Mouse (Mus musculus): ENCODE measurements around the gene Smim6. TPM values are rescaled to one million over a fixed set of nuclear protein-coding genes. Genes with fewer than 3 reads are reported as not detected.

Gene Smim6
- polyA plus RNA-seq, 1 experiment, result not detected

GRCm38 (mm10) chr11:115898446-115898845 lies 13.4 kb upstream of the Smim6 start:
- TF ChIP-seq CTCF (IDR thresholded peaks at IDR 0.05; ENCODE audit: low read depth, low read length), result no peak
- TF ChIP-seq POLR2A (IDR thresholded peaks at IDR 0.05; ENCODE audit: insufficient read depth, low read length), result no peak
- no peak for TF ChIP-seq EP300 (IDR thresholded peaks at IDR 0.05; ENCODE audit: insufficient read depth, low read depth, low read length)
- no peaks in the 10 kb centered on the region for H3K27me3 ChIP-seq (ENCODE audit: control insufficient read depth, insufficient read depth, low read length, poor library complexity, severe bottlenecking)
- H3K4me1 ChIP-seq (ENCODE audit: control insufficient read depth, insufficient read depth, low read length), result no peaks in the 10 kb centered on the region
- no peak overlapping the region for H3K9ac ChIP-seq (ENCODE audit: low read depth, poor library complexity, severe bottlenecking)
- no peaks in the 10 kb centered on the region for H3K9me3 ChIP-seq (replicated peaks; ENCODE audit: control insufficient read depth, insufficient read depth, low read length, poor library complexity, severe bottlenecking)
- 0 out of 2 replicates have a peak, but pooled peaks cover 2% of the 10 kb centered on the region for H3K36me3 ChIP-seq (ENCODE audit: control insufficient read depth, insufficient read depth, low read length, poor library complexity, severe bottlenecking)
- no peak overlapping the region for H3K4me3 ChIP-seq (ENCODE audit: low read depth, low read length)
- H3K27ac ChIP-seq (ENCODE audit: insufficient read depth, low read length), result no peak overlapping the region

- no peaks in the 10 kb centered on the region for H3K27me3 ChIP-seq (ENCODE audit: control insufficient read depth, insufficient read depth, low read length, poor library complexity, severe bottlenecking)
- no peaks in the 10 kb centered on the region for H3K4me1 ChIP-seq (ENCODE audit: control insufficient read depth, insufficient read depth, low read length)
- H3K36me3 ChIP-seq (ENCODE audit: control insufficient read depth, insufficient read depth, low read length, poor library complexity, severe bottlenecking), result 0 out of 2 replicates have a peak, but pooled peaks cover 1% of the 10 kb centered on the region
- no peak overlapping the region for H3K9ac ChIP-seq (ENCODE audit: low read depth, poor library complexity, severe bottlenecking)
- TF ChIP-seq POLR2A (IDR thresholded peaks at IDR 0.05; ENCODE audit: insufficient read depth, low read length), result no peak
- TF ChIP-seq CTCF (IDR thresholded peaks at IDR 0.05; ENCODE audit: low read depth, low read length), result peak; percentile 83
- TF ChIP-seq EP300 (IDR thresholded peaks at IDR 0.05; ENCODE audit: insufficient read depth, low read depth, low read length), result no peak
- no peak overlapping the region for H3K27ac ChIP-seq (ENCODE audit: insufficient read depth, low read length)
- H3K9me3 ChIP-seq (replicated peaks; ENCODE audit: control insufficient read depth, insufficient read depth, low read length, poor library complexity, severe bottlenecking), result no peaks in the 10 kb centered on the region
- H3K4me3 ChIP-seq (ENCODE audit: low read depth, low read length), result no peak overlapping the region
Measured at GRCm38 (mm10) chr11:115898886-115899285, 12.9 kb upstream of the Smim6 start.

- Histone ChIP-seq H3K9ac (ENCODE audit: low read depth, poor library complexity, severe bottlenecking) (no peak within 1 kb of the TSS), H3K27ac (ENCODE audit: insufficient read depth, low read length) (no peak within 1 kb of the TSS), H3K4me1 (ENCODE audit: control insufficient read depth, insufficient read depth, low read length) (no peaks in the 10 kb centered on the region)
Measured at GRCm38 (mm10) chr11:115899486-115900266, 12.1 kb upstream of the Smim6 start, which contains the start of gene Smim5. Gene Smim5 (plus strand): TSS chr11:115899966.

DNA sequence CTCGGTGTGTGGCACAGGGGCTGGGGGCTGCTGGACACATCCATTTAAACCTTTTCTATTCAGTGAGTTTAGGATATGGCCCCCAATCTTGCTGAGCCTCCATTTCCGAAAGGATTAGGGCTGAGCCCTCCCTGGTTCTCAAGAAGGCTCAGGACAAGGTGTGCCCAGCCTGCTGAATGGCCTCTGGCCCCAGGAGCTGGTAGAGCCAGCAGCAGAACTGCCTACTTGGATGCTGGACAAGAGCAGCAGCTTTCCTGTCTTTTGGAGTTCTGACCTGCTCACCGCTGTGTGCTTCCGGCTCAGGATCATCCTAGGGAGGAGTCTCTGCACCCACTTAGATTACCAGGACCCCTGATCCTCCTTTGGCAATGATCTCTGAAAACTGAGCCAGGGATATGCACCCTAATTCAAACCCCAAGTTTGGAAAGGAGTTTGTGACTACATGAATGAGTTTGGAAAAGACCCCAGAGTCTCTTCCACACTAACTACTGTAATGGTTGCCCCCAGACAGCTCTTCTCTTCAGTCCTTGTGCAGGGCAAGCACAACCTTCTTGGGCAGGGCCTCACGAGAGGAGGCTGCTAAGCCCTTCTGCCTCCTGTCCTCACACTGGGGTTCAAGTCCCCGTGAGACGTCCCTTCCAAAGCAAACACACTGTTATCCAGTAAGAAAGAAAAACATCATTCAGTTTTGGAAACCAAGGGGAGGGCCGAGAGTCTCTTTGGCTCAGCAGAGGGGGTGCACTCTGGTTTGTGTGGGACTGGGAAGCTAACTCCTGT lies 11.1 kb upstream of the Smim6 start:
- no peaks in the 10 kb centered on the region for H3K27me3 ChIP-seq (ENCODE audit: control insufficient read depth, insufficient read depth, low read length, poor library complexity, severe bottlenecking)
- H3K27ac ChIP-seq (ENCODE audit: insufficient read depth, low read length), result no peak overlapping the region
- no peaks in the 10 kb centered on the region for H3K36me3 ChIP-seq (ENCODE audit: control insufficient read depth, insufficient read depth, low read length, poor library complexity, severe bottlenecking)
- no peak overlapping the region for H3K4me3 ChIP-seq (ENCODE audit: low read depth, low read length)
- H3K9ac ChIP-seq (ENCODE audit: low read depth, poor library complexity, severe bottlenecking), result no peak overlapping the region
- TF ChIP-seq EP300 (IDR thresholded peaks at IDR 0.05; ENCODE audit: insufficient read depth, low read depth, low read length), result no peak
- TF ChIP-seq CTCF (IDR thresholded peaks at IDR 0.05; ENCODE audit: low read depth, low read length), result no peak
- TF ChIP-seq POLR2A (IDR thresholded peaks at IDR 0.05; ENCODE audit: insufficient read depth, low read length), result no peak
- H3K4me1 ChIP-seq (ENCODE audit: control insufficient read depth, insufficient read depth, low read length), result no peaks in the 10 kb centered on the region
- H3K9me3 ChIP-seq (replicated peaks; ENCODE audit: control insufficient read depth, insufficient read depth, low read length, poor library complexity, severe bottlenecking), result no peaks in the 10 kb centered on the region

More at GRCm38 (mm10) chr11:115899486-115900266, 12.1 kb upstream of the Smim6 start, which contains the start of gene Smim5:
- no peaks in the 10 kb centered on the region for H3K36me3 ChIP-seq (ENCODE audit: control insufficient read depth, insufficient read depth, low read length, poor library complexity, severe bottlenecking)
- no peaks in the 10 kb centered on the region for H3K9me3 ChIP-seq (replicated peaks; ENCODE audit: control insufficient read depth, insufficient read depth, low read length, poor library complexity, severe bottlenecking)
- H3K4me3 ChIP-seq (ENCODE audit: low read depth, low read length), result no peak within 1 kb of the TSS
- TF ChIP-seq POLR2A (IDR thresholded peaks at IDR 0.05; ENCODE audit: insufficient read depth, low read length) (no peak), EP300 (IDR thresholded peaks at IDR 0.05; ENCODE audit: insufficient read depth, low read depth, low read length) (no peak), CTCF (IDR thresholded peaks at IDR 0.05; ENCODE audit: low read depth, low read length) (no peak)
- no peaks in the 10 kb centered on the region for H3K27me3 ChIP-seq (ENCODE audit: control insufficient read depth, insufficient read depth, low read length, poor library complexity, severe bottlenecking)

DNA sequence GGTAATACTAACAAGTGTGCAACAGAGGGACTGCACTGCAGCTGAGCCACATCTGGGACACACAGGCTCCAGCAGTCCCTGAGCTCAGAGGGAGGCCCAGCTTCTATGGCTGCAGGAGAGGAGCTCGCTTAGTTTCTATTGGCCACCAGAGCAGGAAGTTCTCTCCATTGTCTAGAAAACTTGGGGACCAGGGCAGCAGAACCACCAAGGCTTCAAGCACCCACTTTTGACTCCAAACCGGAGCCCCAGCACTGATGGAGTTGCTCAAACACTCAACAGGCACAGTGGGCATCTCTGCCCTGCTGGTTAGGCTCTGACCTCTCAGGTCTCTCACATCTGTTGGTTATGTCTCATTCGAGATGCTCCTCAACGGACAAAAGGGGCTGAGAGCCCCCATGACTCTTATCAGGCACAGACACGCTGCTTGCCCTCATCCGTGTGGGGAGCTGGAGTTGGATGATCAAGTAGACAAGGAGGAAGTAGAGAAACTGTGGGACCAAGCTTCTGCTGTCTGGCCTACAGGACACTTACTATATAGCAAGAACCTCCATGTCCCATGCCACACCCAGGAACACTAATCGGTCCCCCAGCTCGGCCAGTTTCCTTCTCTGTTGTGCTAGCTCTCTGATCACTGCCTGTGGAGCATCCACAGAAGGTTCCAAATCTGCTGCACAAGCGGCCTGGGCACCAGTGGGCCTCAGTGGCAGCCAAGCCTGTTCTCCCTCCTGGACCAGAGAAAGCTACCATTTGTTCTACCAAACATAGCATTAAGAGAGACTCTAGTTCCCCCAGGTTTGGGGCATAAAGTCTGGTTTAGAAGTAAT lies 10.3 kb upstream of the Smim6 start:
- Histone ChIP-seq H3K9me3 (replicated peaks; ENCODE audit: control insufficient read depth, insufficient read depth, low read length, poor library complexity, severe bottlenecking) (no peaks in the 10 kb centered on the region), H3K4me1 (ENCODE audit: control insufficient read depth, insufficient read depth, low read length) (no peaks in the 10 kb centered on the region), H3K27ac (ENCODE audit: insufficient read depth, low read length) (no peak overlapping the region), H3K27me3 (ENCODE audit: control insufficient read depth, insufficient read depth, low read length, poor library complexity, severe bottlenecking) (no peaks in the 10 kb centered on the region), H3K4me3 (ENCODE audit: low read depth, low read length) (no peak overlapping the region), H3K36me3 (ENCODE audit: control insufficient read depth, insufficient read depth, low read length, poor library complexity, severe bottlenecking) (no peaks in the 10 kb centered on the region), H3K9ac (ENCODE audit: low read depth, poor library complexity, severe bottlenecking) (no peak overlapping the region)
- TF ChIP-seq CTCF (IDR thresholded peaks at IDR 0.05; ENCODE audit: low read depth, low read length) (no peak), POLR2A (IDR thresholded peaks at IDR 0.05; ENCODE audit: insufficient read depth, low read length) (no peak)
